Mouse (Mus musculus) cerebellum, postnatal 36 days (tissue): ENCODE results near the gene Ntn3.

Experiments used
- DNase-seq, 2 experiments: peaks; one replicate each; pipeline ENCODE4 v3.0.0; 2021 to 2022; ENCODE audit warnings: mixed read lengths in 2 of 2

Gene Ntn3

GRCm38 (mm10) chr17:24210591-24210990, 1.3 kb upstream of the Ntn3 start:
- DNase-seq = no peak

DNA sequence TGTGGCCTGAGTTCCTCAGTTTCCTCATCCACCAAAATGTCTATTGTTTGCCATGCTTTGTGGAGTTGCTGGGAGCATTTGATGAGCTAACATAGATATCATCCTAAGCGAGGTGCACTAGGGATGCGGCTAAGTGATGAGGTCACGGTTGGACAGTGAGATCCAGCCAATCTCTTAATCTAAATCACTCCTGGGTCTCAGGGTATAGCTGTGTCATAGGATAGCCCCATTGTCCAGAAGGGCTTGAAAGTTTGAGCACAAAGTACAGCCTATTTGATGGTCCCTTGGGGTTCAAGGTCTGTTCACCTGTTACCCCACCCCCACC, 547 bp upstream of the Ntn3 start:
- DNase-seq = no peak

GRCm38 (mm10) chr17:24208641-24209042, 689 bp downstream of the Ntn3 start:
- peak in 1 of 2 experiments; percentile 38 for DNase-seq

GRCm38 (mm10) chr17:24207768-24208640, 1.3 kb downstream of the Ntn3 start:
- no peak for DNase-seq

GRCm38 (mm10) chr17:24206451-24207351, 2.6 kb downstream of the Ntn3 start:
- DNase-seq = peak; percentile 60 to 63

DNA sequence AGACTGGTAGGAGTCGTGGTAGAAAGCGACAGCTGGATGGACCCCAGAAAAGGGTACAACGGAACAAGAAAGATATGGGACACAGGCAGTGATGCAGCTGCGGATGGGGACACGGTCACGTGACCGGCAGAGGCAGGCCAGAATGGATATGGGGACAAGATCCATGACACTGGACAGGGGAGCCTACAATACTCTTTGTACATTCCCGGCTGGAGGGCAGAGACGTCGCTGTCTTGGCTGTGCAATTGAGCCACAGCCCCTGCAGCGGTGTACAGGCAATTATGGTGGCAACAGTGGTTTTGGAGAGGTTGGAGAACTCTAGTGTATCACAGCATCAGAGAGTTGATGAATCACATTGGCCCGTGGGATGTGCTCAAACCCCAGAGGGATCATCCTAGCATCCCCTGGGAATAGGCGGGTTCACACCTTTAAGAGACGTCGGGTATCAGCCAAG, 3.4 kb downstream of the Ntn3 start:
- peak in 1 of 2 experiments; percentile 49 for DNase-seq

GRCm38 (mm10) chr17:24205284-24205888, 3.9 kb downstream of the Ntn3 start, which contains the start of gene Tbc1d24:
Gene Tbc1d24, minus strand, starts transcription at chr17:24205562.
- DNase-seq = peak; percentile 94 to 97

- peak in 1 of 2 experiments; percentile 22 for DNase-seq
Observed at GRCm38 (mm10) chr17:24204846-24205245, 4.5 kb downstream of the Ntn3 start.

DNA sequence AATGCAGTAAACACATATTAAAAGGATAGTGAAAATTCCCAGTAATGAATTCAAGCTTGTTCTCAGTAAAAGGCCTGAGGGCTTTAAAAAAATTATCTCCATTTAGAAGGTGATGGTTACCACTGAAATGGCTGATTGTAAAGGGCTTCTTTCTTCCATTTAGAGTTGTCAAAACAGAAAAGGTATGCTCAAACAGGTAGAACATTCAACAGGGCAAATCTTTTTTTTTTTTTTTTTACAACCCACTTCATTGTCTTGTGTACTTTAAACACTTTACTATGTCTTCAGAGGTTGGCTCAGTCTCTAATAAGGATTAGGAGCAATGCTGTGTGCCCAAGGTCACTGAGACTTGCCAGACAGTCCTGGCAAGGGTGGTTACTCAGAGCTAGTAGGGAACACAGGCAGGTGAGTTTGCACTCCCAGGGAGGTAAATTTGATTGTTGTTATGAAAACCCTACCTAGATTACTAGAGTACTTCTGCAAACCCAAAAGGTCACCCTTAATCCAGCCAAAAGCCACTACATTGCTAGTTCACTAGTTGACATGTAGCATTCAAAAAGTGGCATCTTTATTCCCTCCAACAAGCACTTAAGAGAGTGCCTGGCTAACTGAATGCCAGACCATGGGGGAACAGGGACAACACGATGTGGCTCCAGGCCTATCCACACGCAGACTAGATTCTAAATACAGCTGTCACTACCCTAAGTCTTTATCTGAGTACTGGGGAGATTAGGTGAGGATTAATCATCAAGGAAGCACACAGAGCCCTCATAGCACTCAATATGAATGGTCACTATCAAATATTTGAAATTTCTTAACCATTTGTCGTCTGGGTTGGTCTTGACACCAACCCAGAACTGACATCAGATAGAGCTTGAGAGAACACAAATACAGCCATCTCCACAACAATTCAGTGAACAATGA, 5.5 kb downstream of the Ntn3 start:
- no peak for DNase-seq

DNA sequence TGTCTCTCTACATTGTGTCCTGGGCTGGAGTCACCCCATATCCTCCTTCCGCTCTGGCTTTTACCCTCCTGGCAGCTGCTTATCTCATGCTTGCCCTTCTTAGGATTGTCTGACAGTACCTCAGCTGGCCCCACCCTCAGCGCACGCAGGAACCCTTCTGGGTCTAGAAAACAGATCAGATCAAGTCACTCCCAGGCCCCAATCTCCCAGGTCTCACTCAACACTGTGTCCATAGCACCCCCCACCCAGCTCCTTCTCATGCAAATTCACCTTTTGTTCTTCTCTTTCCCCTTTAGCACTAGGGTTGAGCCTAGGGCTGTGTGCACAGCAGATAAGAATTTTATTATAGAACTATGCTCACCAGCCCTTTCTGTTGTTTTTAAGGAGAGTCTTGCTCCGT, 6.3 kb downstream of the Ntn3 start:
- DNase-seq = no peak

- no peak for DNase-seq
Observed at GRCm38 (mm10) chr17:24201092-24201491, 8.2 kb downstream of the Ntn3 start.

GRCm38 (mm10) chr17:24199741-24200140, 9.6 kb downstream of the Ntn3 start:
- no peak for DNase-seq

GRCm38 (mm10) chr17:24199252-24199651, 10.1 kb downstream of the Ntn3 start:
- peak; percentile 48 to 54 for DNase-seq

DNA sequence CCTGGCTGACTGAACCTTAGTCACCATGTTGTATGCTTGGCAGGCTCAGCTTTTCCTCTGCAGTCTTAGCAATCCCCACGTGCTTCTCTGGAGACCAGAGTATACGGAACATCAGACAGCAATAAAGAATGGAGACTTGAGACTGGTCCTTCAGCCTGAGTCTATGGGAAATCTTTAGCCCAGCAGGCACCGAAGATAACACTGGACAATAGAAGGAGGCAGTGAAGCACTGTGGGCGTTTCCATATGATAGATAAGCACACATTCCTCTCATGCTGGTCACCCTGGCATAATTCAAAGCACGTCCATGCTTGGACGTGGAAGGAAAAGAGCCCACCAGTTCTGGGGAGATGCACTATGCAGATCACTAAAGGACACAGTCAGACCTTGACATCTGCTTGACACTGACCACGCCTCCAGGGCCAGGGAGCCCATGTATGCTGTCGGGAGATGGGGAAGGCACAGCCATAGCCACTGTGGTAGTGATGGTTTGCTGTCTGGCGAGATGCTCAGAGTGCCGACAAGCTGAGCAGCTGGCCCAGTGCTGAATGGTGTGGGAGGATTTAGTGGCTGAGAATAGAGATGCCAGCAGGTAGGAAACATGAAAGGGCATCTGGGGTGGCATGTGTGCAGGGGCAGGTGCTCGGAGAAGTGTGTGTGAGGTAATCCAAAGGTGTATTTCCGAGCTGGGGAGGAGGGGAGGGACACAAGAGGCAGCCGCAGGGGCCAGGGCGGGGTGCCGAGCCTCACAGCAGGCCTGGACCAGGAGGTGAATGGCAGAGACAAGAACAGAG, 12.1 kb downstream of the Ntn3 start:
- DNase-seq = peak in 1 of 2 experiments; percentile 38

GRCm38 (mm10) chr17:24195349-24195748, 14.0 kb downstream of the Ntn3 start:
- no peak for DNase-seq

GRCm38 (mm10) chr17:24193769-24194168, 15.6 kb downstream of the Ntn3 start:
- no peak for DNase-seq

DNA sequence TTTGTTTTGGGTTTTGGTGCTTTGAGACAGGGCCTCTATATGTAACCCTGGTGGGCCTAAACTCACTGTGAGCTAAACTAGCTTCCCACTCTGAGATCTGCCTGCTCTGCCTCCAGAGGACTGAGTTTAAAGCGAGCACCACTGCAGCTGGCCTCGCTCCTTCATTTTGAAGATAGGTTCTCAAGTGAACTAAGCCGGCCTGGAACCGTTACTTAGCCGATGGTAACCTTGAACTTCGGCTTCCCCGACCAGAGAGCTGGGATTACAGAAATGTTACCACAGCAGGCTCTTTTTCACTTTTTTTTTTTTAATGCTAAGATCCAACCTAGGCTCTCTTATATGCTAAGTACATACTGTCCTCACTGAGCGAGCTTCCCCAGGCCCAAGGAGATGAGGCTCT, 16.1 kb downstream of the Ntn3 start:
- DNase-seq = no peak

- DNase-seq = no peak
Observed at GRCm38 (mm10) chr17:24192848-24193247, 16.5 kb downstream of the Ntn3 start.

GRCm38 (mm10) chr17:24191481-24191880, 17.9 kb downstream of the Ntn3 start:
- DNase-seq = no peak

- DNase-seq = no peak
Observed at GRCm38 (mm10) chr17:24190934-24191333, 18.4 kb downstream of the Ntn3 start.

GRCm38 (mm10) chr17:24174259-24174658, 35.1 kb downstream of the Ntn3 start:
- no peak for DNase-seq
